Mouse (Mus musculus) spleen, postnatal 14 days (tissue): ENCODE measurements around the gene Igsf21.

Experiments used
- DNase-seq, 2 experiments: peaks; one replicate each; pipeline ENCODE4 v3.0.0; 2021 to 2022; ENCODE audit warnings: low spot score in 2 of 2

Gene Igsf21

DNA sequence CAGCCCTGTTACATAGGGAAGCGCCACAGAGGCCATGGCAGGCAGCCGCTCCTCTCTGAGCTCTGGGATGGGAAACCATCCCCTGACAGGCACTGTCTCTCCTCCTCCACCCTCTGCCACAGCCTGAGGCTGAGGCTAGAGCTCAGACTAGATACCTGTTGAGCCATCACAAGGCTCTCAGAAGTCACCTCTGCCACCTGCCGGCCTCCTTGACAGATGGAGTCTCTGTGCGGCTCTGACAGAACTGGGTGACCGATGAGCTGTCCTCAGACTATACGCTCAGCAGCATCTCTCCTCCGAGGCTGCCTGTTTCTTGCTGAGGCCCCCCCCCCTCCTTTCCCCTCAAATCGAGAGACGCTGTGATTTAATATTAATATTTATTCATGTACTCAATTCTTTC, 49.9 kb downstream of the Igsf21 start:
- DNase-seq, result no peak

GRCm38 (mm10) chr4:140192276-140193002, 54.1 kb downstream of the Igsf21 start:
- no peak for DNase-seq

GRCm38 (mm10) chr4:140189601-140190000, 57.0 kb downstream of the Igsf21 start:
- no peak for DNase-seq

GRCm38 (mm10) chr4:140188626-140189025, 58.0 kb downstream of the Igsf21 start:
- DNase-seq, result no peak

GRCm38 (mm10) chr4:140187404-140188145, 59.0 kb downstream of the Igsf21 start:
- DNase-seq, result no peak

GRCm38 (mm10) chr4:140179576-140179975, 67.0 kb downstream of the Igsf21 start:
- DNase-seq, result no peak

DNA sequence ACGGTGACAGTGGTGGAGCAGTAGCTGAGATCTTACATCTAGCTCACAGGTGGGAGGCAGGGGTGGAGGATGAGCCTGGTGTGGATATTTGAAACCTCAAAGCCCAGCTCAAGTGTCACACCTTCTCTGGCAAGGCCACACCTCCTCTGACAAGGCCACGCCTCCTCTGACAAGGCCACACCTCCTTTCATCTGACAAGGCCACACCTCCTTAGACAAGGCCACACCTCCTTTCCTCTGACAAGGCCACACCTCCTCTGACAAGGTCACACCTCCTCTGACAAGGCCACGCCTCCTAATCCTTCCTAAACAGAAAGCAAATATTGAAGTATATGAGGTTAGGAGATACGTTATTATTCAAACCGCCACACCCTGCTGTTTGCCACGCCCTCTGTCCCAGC, 69.5 kb downstream of the Igsf21 start:
- DNase-seq, result no peak

GRCm38 (mm10) chr4:140173746-140174399, 72.7 kb downstream of the Igsf21 start:
- no peak for DNase-seq

- DNase-seq, result no peak
Observed at GRCm38 (mm10) chr4:140173084-140173483, 73.5 kb downstream of the Igsf21 start.

GRCm38 (mm10) chr4:140171917-140172316, 74.7 kb downstream of the Igsf21 start:
- no peak for DNase-seq

DNA sequence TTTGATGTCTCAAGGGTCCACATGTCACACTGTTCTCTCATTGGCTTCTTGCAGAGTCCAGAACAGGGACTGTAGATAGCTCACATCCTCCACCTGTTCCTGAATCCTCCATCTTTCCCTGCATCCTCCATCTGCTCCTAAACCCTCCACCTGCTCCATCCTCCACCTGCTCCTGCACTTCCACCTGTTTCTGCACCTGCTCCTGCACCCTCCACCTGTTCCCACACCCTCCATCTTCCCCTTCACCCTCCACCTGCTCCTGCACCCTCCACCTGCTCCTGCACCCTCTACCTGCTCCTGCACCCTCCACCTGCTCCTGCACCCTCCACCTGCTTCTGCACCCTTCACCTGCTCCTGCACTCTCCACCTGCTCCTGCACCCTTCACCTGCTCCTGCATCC, 75.4 kb downstream of the Igsf21 start:
- no peak for DNase-seq

GRCm38 (mm10) chr4:140165851-140166250, 80.7 kb downstream of the Igsf21 start:
- no peak for DNase-seq

DNA sequence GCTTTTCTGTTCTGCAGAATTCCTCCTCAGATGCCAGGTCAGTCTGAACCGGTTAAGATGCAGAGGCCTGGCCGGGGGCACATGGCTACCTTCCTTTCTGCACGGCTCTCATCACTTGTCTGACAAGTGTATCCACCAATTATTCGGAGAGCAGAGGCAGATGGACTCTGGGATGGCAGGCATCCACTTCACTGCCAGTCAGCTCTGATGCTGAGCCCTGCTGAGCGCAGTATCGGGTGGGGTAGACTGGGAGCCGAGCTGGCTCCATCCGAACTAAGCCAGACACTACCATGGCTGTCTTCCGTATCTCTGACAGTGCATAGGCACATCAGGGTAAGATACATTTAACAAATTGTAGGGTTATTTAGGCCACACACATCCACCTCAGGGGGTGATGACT, 81.9 kb downstream of the Igsf21 start:
- no peak for DNase-seq

DNA sequence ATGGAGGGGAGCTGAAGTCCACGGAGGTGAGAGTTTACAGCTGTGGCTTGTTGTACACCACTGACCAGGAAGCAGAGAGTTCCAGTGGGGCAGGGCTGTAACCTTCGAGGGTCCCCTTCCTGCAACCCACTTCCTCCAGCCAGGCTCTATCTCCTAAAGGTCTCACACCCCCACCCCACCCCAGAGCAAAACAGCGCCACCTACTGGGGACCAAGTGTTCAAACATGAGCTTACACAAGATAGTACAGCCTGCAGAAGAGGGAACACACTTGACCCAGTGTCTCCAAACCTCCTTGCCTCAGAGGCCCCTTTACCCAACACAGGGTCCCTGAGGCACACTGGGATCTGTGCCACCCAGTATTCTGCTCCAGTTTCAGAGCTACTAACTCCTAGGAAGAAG, 87.0 kb downstream of the Igsf21 start:
- no peak for DNase-seq

- DNase-seq, result no peak
Observed at GRCm38 (mm10) chr4:140154899-140155463, 91.6 kb downstream of the Igsf21 start.

- no peak for DNase-seq
Observed at GRCm38 (mm10) chr4:140154484-140154883, 92.1 kb downstream of the Igsf21 start.

GRCm38 (mm10) chr4:140153711-140154114, 92.9 kb downstream of the Igsf21 start:
- no peak for DNase-seq

DNA sequence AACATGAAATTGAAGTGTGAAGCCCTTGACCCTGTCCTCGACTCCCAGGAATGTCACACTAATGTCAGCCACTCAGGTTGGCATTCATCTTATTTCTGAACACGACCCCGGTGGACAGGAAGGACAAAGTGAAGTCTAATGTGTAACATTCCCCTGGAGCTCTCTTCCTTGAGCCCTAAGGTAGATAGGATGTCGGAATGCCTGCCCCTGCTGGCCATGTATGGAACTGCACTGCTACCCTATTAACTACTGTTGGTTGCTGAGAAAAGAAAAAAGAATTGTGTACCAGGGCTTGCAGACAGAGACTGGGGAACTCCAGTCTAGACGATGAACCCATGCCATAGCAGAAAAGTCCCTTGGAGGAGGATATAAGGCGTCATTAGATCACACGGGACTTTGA, 93.5 kb downstream of the Igsf21 start:
- no peak for DNase-seq

- no peak for DNase-seq
Observed at GRCm38 (mm10) chr4:140149706-140150105, 96.9 kb downstream of the Igsf21 start.

- DNase-seq, result no peak
Observed at GRCm38 (mm10) chr4:140147857-140148695, 98.5 kb downstream of the Igsf21 start.

GRCm38 (mm10) chr4:140147079-140147840, 99.3 kb downstream of the Igsf21 start:
- DNase-seq, result no peak
